Mouse (Mus musculus): Measurements from ENCODE around the gene Fam155a. TPM values are rescaled to one million over a fixed set of nuclear protein-coding genes. Genes with fewer than 3 reads are reported as not detected.

Gene Fam155a
- polyA plus RNA-seq, 1 experiment from 2014 or later: 10.3 TPM

- Histone ChIP-seq H3K9me3 (replicated peaks) (no peaks in the 10 kb centered on the region), H3K4me1 (no peaks in the 10 kb centered on the region), H3K27me3 (no peaks in the 10 kb centered on the region), H3K4me3 (no peak overlapping the region), H3K27ac (no peak overlapping the region), H3K4me2 (no peak overlapping the region), H3K36me3 (ENCODE audit: poor library complexity, severe bottlenecking) (no peaks in the 10 kb centered on the region), H3K9ac (no peak overlapping the region)
- WGBS: 64% methylated on average over 4 of the region's 4 CpGs
- ATAC-seq: no peak
These were observed 309.9 kb downstream of the Fam155a start for GRCm38 (mm10) chr8:9461111-9461510.

- Histone ChIP-seq H3K4me3 (no peak overlapping the region), H3K36me3 (ENCODE audit: poor library complexity, severe bottlenecking) (no peaks in the 10 kb centered on the region), H3K9ac (no peak overlapping the region), H3K4me1 (no peaks in the 10 kb centered on the region), H3K4me2 (no peak overlapping the region), H3K27me3 (no peaks in the 10 kb centered on the region), H3K9me3 (replicated peaks) (no peaks in the 10 kb centered on the region), H3K27ac (no peak overlapping the region)
- ATAC-seq: no peak
- WGBS: 88% methylated on average over 2 of the region's 2 CpGs
These were observed 310.3 kb downstream of the Fam155a start for GRCm38 (mm10) chr8:9460707-9461106.

GRCm38 (mm10) chr8:9458614-9459013 lies 312.3 kb downstream of the Fam155a start:
- no peak overlapping the region for H3K9ac ChIP-seq
- no peaks in the 10 kb centered on the region for H3K27me3 ChIP-seq
- no peaks in the 10 kb centered on the region for H3K36me3 ChIP-seq (ENCODE audit: poor library complexity, severe bottlenecking)
- 77% methylated on average over 11 of the region's 11 CpGs for WGBS
- no peaks in the 10 kb centered on the region for H3K9me3 ChIP-seq (replicated peaks)
- no peak overlapping the region for H3K27ac ChIP-seq
- no peak for ATAC-seq
- no peak overlapping the region for H3K4me2 ChIP-seq
- H3K4me1 ChIP-seq: no peaks in the 10 kb centered on the region
- H3K4me3 ChIP-seq: no peak overlapping the region

GRCm38 (mm10) chr8:9455138-9455537 lies 315.8 kb downstream of the Fam155a start:
- Histone ChIP-seq H3K4me3 (no peak overlapping the region), H3K27ac (no peak overlapping the region), H3K4me1 (no peaks in the 10 kb centered on the region), H3K36me3 (ENCODE audit: poor library complexity, severe bottlenecking) (no peaks in the 10 kb centered on the region), H3K9ac (no peak overlapping the region), H3K9me3 (replicated peaks) (no peaks in the 10 kb centered on the region), H3K4me2 (no peak overlapping the region), H3K27me3 (no peaks in the 10 kb centered on the region)
- ATAC-seq: no peak
- WGBS: 76% methylated on average over 4 of the region's 4 CpGs

- WGBS: 95% methylated on average over 5 of the region's 5 CpGs
- H3K9ac ChIP-seq: no peak overlapping the region
- no peaks in the 10 kb centered on the region for H3K36me3 ChIP-seq (ENCODE audit: poor library complexity, severe bottlenecking)
- H3K4me2 ChIP-seq: no peak overlapping the region
- no peaks in the 10 kb centered on the region for H3K4me1 ChIP-seq
- no peaks in the 10 kb centered on the region for H3K9me3 ChIP-seq (replicated peaks)
- ATAC-seq: no peak
- no peak overlapping the region for H3K27ac ChIP-seq
- no peaks in the 10 kb centered on the region for H3K27me3 ChIP-seq
- H3K4me3 ChIP-seq: no peak overlapping the region
These were observed 317.2 kb downstream of the Fam155a start for GRCm38 (mm10) chr8:9453742-9454141.

GRCm38 (mm10) chr8:9451543-9451942 lies 319.4 kb downstream of the Fam155a start:
- Histone ChIP-seq H3K36me3 (ENCODE audit: poor library complexity, severe bottlenecking) (no peaks in the 10 kb centered on the region), H3K4me2 (no peak overlapping the region), H3K27me3 (no peaks in the 10 kb centered on the region), H3K27ac (no peak overlapping the region), H3K9me3 (replicated peaks) (no peaks in the 10 kb centered on the region), H3K9ac (no peak overlapping the region), H3K4me1 (no peaks in the 10 kb centered on the region), H3K4me3 (no peak overlapping the region)
- 61% methylated on average over 4 of the region's 4 CpGs for WGBS
- no peak for ATAC-seq

- Histone ChIP-seq H3K4me2 (no peak overlapping the region), H3K27me3 (no peaks in the 10 kb centered on the region), H3K36me3 (ENCODE audit: poor library complexity, severe bottlenecking) (no peaks in the 10 kb centered on the region), H3K4me1 (no peaks in the 10 kb centered on the region), H3K4me3 (no peak overlapping the region), H3K27ac (no peak overlapping the region), H3K9me3 (replicated peaks) (no peaks in the 10 kb centered on the region), H3K9ac (no peak overlapping the region)
- WGBS: 70% methylated on average over 7 of the region's 7 CpGs
- no peak for ATAC-seq
These were observed 322.3 kb downstream of the Fam155a start for GRCm38 (mm10) chr8:9448613-9449012.

- H3K4me1 ChIP-seq: 0 out of 2 replicates have a peak, but pooled peaks cover under 1% of the 10 kb centered on the region
- H3K4me3 ChIP-seq: no peak overlapping the region
- no peak overlapping the region for H3K27ac ChIP-seq
- no peaks in the 10 kb centered on the region for H3K27me3 ChIP-seq
- no peak overlapping the region for H3K4me2 ChIP-seq
- no peaks in the 10 kb centered on the region for H3K36me3 ChIP-seq (ENCODE audit: poor library complexity, severe bottlenecking)
- no peak overlapping the region for H3K9ac ChIP-seq
- 90% methylated on average over 4 of the region's 4 CpGs for WGBS
- no peaks in the 10 kb centered on the region for H3K9me3 ChIP-seq (replicated peaks)
- ATAC-seq: no peak
These were observed 333.1 kb downstream of the Fam155a start for GRCm38 (mm10) chr8:9437822-9438221.

GRCm38 (mm10) chr8:9435501-9435900 lies 335.5 kb downstream of the Fam155a start:
- Histone ChIP-seq H3K4me3 (no peak overlapping the region), H3K27ac (no peak overlapping the region), H3K4me2 (no peak overlapping the region), H3K4me1 (peaks cover 6% of the 10 kb centered on the region), H3K9me3 (replicated peaks) (no peaks in the 10 kb centered on the region), H3K9ac (no peak overlapping the region), H3K27me3 (no peaks in the 10 kb centered on the region), H3K36me3 (ENCODE audit: poor library complexity, severe bottlenecking) (no peaks in the 10 kb centered on the region)
- WGBS: 41% methylated on average over 10 of the region's 10 CpGs
- no peak for ATAC-seq

GRCm38 (mm10) chr8:9432635-9433372 lies 338.2 kb downstream of the Fam155a start:
- H3K4me2 ChIP-seq: no peak overlapping the region

GRCm38 (mm10) chr8:9428846-9429245 lies 342.1 kb downstream of the Fam155a start:
- WGBS: 70% methylated on average over 4 of the region's 4 CpGs

More at GRCm38 (mm10) chr8:9432635-9433372, 338.2 kb downstream of the Fam155a start:
- Histone ChIP-seq H3K27me3 (no peaks in the 10 kb centered on the region), H3K4me1 (peaks cover 6% of the 10 kb centered on the region), H3K9ac (no peak overlapping the region), H3K36me3 (ENCODE audit: poor library complexity, severe bottlenecking) (no peaks in the 10 kb centered on the region), H3K9me3 (replicated peaks) (no peaks in the 10 kb centered on the region), H3K27ac (no peak overlapping the region), H3K4me3 (no peak overlapping the region)
- WGBS: 70% methylated on average over 11 of the region's 11 CpGs
- no peak for ATAC-seq

GRCm38 (mm10) chr8:9424069-9424468 lies 346.9 kb downstream of the Fam155a start:
- no peak for ATAC-seq
- Histone ChIP-seq H3K27me3 (no peaks in the 10 kb centered on the region), H3K4me2 (no peak overlapping the region), H3K9ac (no peak overlapping the region), H3K4me1 (no peaks in the 10 kb centered on the region), H3K27ac (no peak overlapping the region), H3K36me3 (ENCODE audit: poor library complexity, severe bottlenecking) (no peaks in the 10 kb centered on the region), H3K4me3 (no peak overlapping the region), H3K9me3 (replicated peaks) (no peaks in the 10 kb centered on the region)
- WGBS: 86% methylated on average over 2 of the region's 2 CpGs

More at GRCm38 (mm10) chr8:9428846-9429245, 342.1 kb downstream of the Fam155a start:
- H3K27me3 ChIP-seq: no peaks in the 10 kb centered on the region
- H3K4me3 ChIP-seq: no peak overlapping the region
- H3K36me3 ChIP-seq (ENCODE audit: poor library complexity, severe bottlenecking): no peaks in the 10 kb centered on the region
- no peak overlapping the region for H3K4me2 ChIP-seq
- no peak overlapping the region for H3K9ac ChIP-seq
- ATAC-seq: no peak
- H3K4me1 ChIP-seq: peaks cover 6% of the 10 kb centered on the region
- H3K27ac ChIP-seq: no peak overlapping the region
- no peaks in the 10 kb centered on the region for H3K9me3 ChIP-seq (replicated peaks)

- H3K9ac ChIP-seq: no peak overlapping the region
- 67% methylated on average over 5 of the region's 5 CpGs for WGBS
These were observed 347.4 kb downstream of the Fam155a start for GRCm38 (mm10) chr8:9423590-9423989.

More at GRCm38 (mm10) chr8:9423590-9423989, 347.4 kb downstream of the Fam155a start:
- H3K4me3 ChIP-seq: no peak overlapping the region
- ATAC-seq: no peak
- no peaks in the 10 kb centered on the region for H3K9me3 ChIP-seq (replicated peaks)
- H3K27me3 ChIP-seq: no peaks in the 10 kb centered on the region
- no peaks in the 10 kb centered on the region for H3K36me3 ChIP-seq (ENCODE audit: poor library complexity, severe bottlenecking)
- H3K27ac ChIP-seq: no peak overlapping the region
- H3K4me1 ChIP-seq: no peaks in the 10 kb centered on the region
- no peak overlapping the region for H3K4me2 ChIP-seq

All from forebrain, embryonic 13.5 days (tissue).